Mouse (Mus musculus): ENCODE results near the gene Atrn.

Gene Atrn

DNA sequence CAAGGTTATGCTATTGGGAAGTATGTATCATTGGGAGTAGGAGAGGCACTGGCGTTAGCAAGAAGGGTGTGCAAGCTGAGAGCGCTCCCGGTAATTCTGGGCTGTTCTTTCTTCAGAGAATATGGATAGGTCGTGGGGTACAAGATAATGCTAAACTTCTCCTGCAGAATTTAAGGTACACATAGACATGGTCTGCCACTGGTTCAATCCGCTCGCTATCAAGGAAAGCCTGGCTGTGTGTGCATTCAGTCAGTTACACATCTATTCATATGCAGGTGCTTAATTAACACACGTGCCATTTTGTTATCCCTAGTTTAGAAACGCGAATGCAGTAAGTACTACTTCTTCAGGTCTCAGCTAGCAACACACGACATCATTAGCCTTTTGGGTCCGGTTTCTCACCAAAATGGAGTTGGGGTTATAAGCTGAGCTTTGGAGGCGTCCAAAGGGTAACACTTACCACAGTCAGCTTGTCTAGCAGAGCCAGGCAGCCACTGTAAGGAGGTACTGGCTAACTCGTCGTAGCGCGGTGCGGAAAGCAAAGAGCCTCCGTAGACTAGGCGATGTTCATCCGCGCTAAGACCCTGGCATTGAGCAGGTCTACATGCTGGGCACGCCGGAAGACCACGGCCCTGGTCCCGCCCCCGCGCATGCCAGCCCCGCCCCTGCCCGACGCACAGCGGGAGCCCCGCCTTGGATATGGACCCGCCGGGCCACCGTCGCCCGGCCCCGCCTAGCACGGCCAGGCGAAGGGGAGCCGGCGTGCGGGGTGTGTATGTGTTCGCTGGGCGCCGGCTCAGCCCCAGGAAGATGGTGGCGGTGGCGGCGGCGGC lies at the start of gene Atrn, which contains the start of gene 4930402H24Rik:
Gene Atrn, plus strand, starts transcription at position 745 of the 833 bp plus-strand sequence.
Gene 4930402H24Rik, minus strand, starts transcription at position 656 of the 833 bp plus-strand sequence.
- peak; percentile 96 for DNase-seq (ENCODE audit: low read depth, low spot score)

DNA sequence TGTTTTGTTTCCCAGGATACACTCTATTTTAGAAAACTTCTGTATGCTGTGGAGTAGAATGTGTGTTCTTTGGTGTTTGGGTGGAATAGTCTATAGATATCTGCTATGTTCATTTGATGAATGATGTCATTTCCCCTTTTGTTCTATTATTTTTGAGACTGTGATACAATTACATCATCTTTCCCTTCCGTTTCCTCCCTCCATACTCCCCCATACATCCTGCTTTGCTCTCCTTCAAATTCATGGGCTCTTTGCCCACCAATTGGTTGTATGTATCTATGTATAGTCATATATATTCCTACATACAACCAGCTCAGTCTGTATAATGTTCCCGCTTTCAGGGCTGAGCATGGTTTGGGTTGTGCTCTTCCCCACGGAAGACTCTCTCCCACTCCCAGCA lies 44.2 kb upstream of the Atrn start:
- no peak for DNase-seq (ENCODE audit: low read depth, low spot score)

DNA sequence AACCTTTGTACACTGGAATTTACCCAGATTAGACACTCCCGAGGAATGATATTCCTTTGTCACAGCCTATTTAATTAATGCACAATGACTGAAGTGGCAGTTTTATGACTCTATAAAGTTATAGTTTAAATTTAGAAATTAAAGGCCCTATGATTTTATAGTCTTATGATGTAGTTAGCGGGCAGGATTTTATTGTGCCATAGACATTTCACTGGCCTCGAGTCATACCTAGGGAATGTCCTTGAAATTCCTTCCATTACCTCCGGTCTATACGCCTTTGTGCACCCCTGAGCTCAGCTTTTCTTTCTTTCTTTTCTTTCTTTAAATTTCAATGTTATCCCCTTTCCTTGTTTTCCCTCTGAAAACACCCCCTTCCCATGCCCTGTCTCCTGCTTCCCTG lies 35.4 kb upstream of the Atrn start:
- DNase-seq (ENCODE audit: low read depth, low spot score) = no peak

DNA sequence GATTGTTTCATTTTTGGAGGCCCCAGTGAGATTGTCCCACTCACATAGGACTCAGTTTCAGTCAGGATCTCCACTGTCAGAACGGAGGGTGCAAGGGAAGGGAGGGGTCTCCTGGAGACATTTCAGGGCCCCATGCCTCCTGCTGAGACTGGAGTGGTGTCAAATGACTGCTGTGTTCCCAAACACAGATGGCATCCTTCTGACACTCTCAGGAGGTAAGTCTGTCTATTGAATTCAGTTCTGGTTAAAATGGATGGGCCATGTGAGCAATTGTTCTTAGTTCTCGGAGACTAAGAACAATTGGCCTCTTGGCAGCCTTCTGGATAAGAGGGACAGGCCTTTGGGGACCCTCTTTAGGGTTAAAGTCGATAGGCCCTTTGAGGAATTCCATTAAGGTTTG lies 28.9 kb upstream of the Atrn start:
- no peak for DNase-seq (ENCODE audit: low read depth, low spot score)

DNA sequence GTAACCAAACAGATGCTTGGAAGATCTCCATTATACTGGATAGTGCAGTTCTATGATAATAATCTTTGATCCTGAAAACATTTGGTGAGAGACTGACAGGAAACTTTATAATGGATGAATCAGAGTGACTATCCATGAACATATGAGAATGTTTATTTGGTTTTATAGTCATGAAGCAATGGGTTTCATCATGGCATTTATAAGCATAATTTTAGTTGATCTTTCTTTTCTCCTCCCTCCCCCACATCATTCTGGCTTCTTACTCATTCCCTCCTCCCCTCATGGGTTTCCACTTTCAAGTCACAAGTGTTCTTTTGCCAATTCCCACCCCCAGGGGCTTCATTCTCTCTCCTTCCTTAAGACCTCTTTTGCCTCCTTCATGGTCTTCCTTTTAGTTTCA lies 19.3 kb upstream of the Atrn start:
- no peak for DNase-seq (ENCODE audit: low read depth, low spot score)

DNA sequence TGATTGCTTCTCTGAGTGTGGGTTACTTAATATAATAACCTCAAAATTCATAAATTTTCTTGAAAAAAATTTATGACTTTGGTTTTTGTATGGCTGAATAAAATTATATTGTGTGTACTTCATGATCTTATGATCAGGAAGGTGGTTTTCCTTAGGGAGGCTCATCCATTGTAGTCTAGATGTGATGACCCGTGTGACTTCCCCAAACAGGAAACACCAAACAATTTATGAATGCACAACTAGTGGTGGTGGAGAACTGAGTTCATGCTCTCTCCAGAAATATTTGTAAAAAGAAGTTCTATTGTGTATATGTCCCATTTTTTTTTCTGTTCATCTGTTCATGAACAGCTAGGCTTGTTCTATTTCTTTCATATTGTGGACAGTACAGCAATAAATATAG lies 18.8 kb upstream of the Atrn start:
- DNase-seq (ENCODE audit: low read depth, low spot score) = no peak

DNA sequence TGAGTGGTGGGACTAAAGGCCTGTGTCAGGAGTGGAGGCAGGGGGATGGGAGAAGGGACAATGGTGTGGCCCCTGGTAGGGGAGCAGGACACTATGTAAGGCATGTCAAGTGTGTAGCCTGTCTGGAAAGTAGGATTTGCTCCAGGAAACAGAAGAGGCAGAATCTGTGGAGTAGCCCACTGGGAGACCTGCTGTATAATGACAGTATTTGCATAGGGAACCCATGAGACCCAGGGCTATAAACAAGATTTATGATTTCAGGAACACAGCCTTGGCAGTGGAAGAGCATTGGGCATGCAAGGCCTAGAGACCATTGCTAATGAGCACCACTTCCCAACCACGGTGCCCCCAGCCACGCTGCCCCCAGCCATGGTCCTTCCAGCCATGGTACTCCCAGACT lies 9.4 kb upstream of the Atrn start:
- DNase-seq (ENCODE audit: low read depth, low spot score) = no peak

DNA sequence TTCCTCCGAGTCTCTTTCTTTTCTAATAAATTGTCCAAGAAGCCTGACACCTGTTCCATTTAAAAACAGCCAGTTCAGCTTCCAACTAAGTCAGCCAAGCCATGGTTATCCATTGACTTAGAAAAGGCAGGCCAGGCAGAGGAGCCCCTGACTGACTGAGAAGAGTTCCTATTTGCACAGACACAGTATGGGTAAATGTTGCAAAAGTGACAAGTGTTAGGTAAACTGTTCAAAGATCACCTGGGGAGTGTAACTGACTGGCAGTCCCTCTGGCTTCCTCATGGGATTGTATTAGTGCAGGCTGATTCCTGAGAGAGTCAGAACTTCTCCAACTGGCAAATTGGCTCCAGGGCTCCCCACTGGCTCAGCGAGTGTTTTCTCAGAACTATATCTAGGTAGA lies 8.4 kb upstream of the Atrn start:
- no peak for DNase-seq (ENCODE audit: low read depth, low spot score)

DNA sequence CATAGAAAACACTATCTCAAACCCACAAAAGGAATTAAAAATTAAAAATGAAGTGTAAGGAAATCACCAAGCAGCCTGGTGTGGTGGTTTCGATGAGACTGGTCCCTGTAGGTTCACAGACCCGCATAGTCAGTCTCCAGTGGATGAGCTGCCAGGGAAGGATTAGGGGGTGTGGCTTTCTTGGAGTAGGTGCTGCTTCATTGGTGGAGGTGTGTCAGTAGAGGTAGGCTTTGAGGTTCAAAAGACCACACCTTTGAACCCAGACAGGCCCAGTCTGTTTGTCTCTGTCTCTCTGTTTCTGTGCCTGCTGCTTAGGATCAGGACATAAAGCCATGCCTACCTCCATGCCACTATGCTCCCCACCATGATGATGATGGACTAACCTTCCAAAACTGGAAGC lies 7.5 kb upstream of the Atrn start:
- no peak for DNase-seq (ENCODE audit: low read depth, low spot score)

DNA sequence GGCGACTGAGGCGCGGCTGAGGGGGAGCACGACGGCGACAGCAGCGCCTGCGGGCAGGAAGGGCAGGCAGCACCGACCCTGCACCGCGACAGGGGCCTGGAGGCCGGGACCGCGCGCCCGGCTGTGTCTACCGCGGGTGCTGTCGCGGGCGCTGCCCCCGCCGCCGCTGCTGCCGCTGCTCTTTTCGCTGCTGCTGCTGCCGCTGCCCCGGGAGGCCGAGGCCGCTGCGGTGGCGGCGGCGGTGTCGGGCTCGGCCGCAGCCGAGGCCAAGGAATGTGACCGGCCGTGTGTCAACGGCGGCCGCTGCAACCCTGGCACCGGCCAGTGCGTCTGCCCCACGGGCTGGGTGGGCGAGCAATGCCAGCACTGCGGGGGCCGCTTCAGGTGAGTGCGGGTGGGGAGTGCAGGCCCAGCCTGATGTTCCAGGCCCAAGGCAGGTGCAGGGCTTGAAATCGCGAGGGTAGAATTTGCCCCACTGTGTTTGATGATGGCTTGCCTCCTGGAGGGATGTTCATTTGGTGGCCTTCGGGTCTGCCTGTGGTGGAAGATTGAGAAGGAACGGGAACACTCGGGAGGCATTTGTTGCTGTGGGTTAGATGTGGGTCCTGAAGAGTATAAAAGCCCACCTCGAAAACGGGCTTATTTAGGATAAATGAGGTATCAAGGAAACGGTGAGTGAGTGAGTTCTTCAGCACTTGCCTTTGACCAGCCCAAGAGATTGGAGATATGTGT lies 455 bp downstream of the Atrn start:
- DNase-seq (ENCODE audit: low read depth, low spot score) = no peak

DNA sequence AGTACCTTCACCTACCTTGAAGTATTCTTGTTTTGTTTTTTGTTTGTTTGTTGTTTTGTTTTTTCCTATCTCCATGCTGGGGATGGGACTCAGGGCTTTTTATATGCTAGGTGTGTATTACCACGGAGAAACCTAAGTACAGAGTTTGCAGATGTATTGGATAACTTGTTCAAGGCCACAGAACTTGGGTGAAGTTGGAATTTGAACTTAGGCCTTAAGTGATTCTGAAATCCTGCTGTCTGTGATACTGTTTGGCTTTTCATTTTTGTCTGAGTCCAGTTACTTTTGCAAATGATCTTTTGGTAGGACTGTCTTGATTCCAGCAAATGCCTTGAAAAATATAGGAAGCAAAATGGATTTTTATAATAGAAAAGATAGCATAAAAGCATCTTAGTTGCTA lies 5.4 kb downstream of the Atrn start:
- DNase-seq (ENCODE audit: low read depth, low spot score) = no peak

DNA sequence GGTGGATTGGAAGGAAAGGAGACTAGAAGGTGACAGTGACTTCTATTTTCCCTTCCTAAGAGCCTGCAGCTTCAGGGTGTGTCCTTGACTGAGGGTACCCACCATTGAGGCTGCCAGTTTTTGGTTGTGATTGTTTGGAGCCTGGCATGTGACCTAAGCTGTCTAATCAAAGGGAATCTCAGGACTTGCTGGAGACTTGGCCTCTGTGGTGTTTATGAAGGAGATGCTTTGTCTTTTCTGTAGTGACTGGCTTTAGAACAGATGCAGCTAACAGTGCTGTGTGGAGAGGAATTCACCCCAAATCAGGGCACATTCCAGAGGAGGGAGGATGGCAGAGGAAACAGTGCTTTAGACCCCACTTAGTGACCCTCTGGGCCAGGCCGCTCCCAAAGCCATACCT lies 8.6 kb downstream of the Atrn start:
- no peak for DNase-seq (ENCODE audit: low read depth, low spot score)

DNA sequence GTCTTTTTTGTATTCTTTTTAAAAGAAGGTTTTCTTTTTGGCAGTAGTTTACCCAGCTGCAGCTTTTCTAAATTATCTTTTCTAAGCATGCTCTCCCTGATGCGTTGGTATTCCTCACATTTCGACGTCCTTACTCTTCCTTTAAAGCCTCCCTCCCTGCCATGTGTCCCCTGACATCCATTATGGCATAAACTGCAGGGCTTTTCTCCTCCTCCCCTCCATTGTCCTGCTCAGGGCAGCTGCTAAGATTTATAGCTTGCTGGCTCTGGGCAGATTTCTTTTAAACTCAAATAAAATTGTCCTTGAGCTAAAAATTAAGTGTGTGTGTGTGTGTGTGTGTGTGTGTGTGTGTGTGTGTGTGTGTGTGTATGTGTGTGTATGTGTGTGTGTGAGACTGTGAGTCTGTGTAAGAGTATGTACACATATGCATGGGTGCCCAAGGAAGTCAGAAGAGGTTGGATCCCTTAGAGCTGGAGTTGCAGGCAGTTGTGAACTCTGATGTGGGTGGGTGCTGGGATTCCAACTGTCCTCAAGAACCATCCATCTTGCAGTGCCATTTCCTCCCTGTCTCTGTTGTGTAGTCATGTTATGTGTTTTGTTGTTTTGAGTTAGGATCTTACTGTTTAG lies 10.3 kb downstream of the Atrn start:
- DNase-seq (ENCODE audit: low read depth, low spot score) = no peak

DNA sequence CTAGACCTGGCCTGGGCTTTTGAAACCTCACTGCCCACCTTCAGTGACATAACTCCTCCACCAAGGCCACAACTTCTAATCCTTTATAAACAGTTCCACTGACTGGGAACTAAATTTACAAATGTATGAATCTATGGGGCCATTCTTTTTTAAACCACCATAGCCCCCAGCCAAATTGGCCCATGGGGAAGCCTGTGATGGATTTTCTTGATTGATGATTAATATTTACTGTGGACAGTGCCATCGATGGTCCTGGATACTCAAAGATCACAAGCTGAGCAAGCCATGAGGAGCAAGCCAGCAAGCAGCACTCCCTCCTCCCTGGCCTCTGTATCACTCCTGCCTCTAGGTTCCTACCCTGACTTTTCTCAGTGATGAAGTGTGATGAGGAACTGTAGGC lies 11.4 kb downstream of the Atrn start:
- no peak for DNase-seq (ENCODE audit: low read depth, low spot score)

DNA sequence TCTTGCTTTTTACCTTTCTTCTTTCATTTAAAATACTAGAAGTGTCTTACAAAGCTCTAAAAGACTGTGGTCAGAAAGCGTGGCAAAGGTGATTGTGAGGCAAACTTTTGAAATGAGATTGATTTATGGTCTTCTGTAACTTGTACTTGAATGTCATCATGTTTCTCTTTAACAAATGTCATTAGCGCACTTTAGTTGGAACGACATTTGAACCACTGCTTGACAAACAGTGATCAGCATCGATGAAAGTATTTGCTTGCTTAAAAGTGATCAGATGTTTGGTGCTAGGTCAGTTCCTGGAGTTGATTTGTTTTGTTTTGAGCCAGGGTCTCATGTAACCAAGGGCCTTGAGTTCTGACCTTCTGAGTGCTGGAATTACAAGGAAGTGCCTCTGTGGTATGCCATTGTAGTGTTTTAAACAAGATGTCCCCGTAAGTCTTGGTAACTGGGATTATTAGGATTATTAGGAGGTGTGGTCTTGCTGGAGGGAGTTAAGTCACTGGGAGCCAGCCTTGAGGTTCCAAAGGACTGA lies 12.8 kb downstream of the Atrn start:
- no peak for DNase-seq (ENCODE audit: low read depth, low spot score)

DNA sequence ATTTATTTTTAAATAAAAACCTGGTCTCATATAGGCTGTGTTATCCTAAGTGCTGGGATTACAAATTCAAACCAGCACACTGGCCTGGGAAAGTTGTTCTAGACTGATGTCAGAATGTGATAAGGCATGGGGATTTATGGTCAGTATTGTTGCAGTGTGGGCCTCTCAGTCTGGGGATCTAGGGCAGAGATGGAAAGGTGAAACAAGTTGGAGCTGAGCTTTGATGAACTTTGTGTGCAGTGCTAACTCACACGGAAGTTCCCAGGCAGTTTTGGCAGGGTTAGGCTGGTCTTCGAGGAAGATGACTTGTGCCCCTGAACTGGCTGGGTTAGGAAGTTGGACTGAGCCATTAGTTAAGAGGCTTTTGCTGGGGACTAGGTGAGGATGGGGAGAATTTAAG lies 18.7 kb downstream of the Atrn start:
- DNase-seq (ENCODE audit: low read depth, low spot score) = no peak

DNA sequence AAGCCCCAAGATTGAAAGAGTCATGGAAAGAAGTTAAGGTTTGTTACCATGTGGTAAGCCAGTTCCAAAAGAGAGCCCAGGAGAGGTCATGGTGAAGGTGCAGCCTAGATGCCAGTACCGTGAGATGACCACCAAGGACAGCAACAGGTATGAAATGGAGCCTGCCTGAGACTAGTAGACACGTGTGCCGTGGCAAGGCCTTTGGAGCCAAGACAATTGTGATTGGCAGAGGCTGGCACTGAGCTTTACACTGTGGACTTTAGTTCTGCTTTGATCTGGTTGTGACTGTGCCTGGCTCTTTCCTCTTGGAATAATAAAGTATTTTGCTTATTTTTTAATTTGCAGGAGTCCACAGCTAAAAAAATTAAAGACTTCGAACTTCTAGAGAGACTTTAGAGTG lies 21.7 kb downstream of the Atrn start:
- DNase-seq (ENCODE audit: low read depth, low spot score) = no peak

DNA sequence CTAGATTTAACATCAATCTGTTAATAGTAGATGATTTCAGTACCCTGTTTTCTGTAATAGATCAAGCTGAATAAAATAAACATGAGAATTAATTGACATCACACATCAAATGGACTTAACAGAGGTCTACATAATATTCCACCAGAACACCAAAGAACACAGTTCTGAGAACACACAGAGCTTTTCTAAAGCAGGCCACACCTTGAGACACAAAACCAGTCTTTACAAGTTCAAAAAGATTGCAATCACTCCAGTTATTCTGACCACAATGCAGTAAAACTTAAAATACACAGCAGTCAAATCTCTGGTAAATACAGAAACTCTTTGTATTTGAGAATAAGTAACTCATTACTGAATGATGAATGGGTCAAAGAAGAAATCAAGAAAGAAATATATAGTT lies 22.2 kb downstream of the Atrn start:
- DNase-seq (ENCODE audit: low read depth, low spot score) = no peak

DNA sequence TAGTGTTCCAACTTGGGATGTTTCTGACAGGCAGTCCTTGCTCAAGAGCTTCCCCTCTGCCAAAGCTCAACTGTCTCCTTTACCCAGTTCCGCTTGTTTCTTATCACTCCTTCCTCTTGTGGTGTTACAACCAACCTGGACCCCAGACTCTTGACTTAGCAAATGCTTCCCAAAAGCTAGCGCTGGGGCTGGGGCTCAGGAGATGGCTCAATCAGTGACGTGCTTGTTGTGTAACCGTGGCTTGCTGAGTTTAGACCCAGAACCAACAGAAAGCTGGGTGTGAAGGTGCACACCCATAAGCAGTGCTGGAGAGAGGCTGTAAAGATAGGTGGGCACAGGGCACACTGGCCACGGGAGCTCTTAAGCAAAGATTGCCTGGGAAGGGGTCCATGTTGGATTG lies 23.7 kb downstream of the Atrn start:
- no peak for DNase-seq (ENCODE audit: low read depth, low spot score)

DNA sequence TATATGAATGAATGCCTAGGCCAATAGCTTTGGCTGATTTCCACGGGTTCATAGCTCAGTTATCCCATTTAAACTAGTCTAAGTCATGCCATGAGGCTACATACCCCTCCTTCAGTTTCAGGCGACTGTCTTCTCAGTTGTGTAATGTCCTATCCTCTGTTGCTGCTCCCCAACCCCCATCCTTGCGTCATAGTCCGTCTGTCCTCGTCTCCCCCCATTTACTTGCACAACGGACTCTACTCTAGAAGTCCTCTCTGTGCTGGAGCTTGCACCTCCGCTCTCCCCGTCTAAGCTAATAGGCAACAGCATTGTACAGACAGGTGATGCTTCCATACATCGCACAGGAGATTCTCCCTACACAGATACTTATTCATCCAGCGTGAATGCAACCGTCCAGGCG lies 26.6 kb downstream of the Atrn start:
- DNase-seq (ENCODE audit: low read depth, low spot score) = no peak

DNA sequence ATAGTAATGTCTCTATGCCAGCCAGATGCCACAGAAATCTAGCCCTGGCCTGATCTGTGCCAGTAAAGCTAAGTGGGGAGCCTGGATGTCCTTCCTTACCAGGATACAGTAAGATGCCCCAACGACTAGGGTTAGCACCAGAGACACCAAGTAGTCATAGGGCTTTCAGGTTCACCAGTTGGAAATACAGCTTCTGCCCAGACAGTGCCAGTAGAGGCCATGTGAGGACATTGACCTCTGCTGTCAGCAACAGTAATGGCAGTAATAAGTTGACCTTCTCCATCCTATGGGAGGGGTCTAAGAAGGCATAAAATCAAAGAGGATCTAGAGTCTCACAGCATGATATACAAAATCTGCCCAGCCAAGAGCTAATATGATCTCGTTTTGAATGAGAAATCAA lies 43.5 kb downstream of the Atrn start:
- no peak for DNase-seq (ENCODE audit: low read depth, low spot score)

DNA sequence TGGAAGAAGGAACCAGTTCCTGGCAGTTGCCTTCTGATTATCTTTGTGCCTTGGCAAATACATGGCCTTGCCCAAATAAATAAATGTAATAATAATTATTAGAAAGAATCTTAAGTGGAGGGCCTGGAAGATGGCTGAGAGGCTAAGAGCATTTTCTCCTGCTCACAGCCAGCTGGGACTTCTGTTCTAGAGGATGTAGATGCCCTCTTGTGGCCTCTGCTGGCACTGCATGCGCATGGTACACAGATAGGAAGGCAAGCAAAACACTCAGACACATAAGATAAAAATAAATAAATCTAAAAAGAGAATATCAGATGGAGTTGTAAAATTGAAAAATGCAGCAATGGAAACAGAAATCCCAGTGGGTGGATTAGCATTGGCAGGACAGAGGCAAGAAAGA lies 44.3 kb downstream of the Atrn start:
- DNase-seq (ENCODE audit: low read depth, low spot score) = peak; percentile 85
